Mouse (Mus musculus) CD4-positive helper T cell, adult 2 months (primary cell): ENCODE results near the gene Hspg2.
"Not testable (repeated sequence)": the region's sequence is repeated elsewhere in the genome, so short reads cannot be mapped to it uniquely, and the experiment has no call there.

Experiments
- DNase-seq: peaks from one replicate; pipeline ENCODE4 v3.0.0-alpha.2; 2012; ENCODE audit warnings: low read depth, missing footprints, low spot score

Hspg2 gene

GRCm38 (mm10) chr4:137577486-137577885 lies 108.9 kb downstream of the Hspg2 start:
- DNase-seq = peak; percentile 18

GRCm38 (mm10) chr4:137578181-137578845 lies 109.7 kb downstream of the Hspg2 start:
- peak; percentile 16 for DNase-seq

GRCm38 (mm10) chr4:137579789-137580188 lies 111.2 kb downstream of the Hspg2 start:
- DNase-seq = no peak

GRCm38 (mm10) chr4:137580299-137580698 lies 111.7 kb downstream of the Hspg2 start:
- DNase-seq = no peak

GRCm38 (mm10) chr4:137581815-137582214 lies 113.2 kb downstream of the Hspg2 start:
- DNase-seq = peak; percentile 44

GRCm38 (mm10) chr4:137589095-137589494 lies 120.5 kb downstream of the Hspg2 start:
- DNase-seq = not testable (repeated sequence)

- no peak for DNase-seq
Observed at GRCm38 (mm10) chr4:137589586-137589985, 121.0 kb downstream of the Hspg2 start.

- no peak for DNase-seq
Observed at GRCm38 (mm10) chr4:137590961-137591360, 122.4 kb downstream of the Hspg2 start.

GRCm38 (mm10) chr4:137593601-137594495 lies 125.3 kb downstream of the Hspg2 start, which contains the start of gene Usp48:
TSS of gene Usp48 (plus strand) at chr4:137593755.
- DNase-seq = peak; percentile 99

- DNase-seq = peak; percentile 75
Observed at GRCm38 (mm10) chr4:137594496-137595270, 126.1 kb downstream of the Hspg2 start.

- no peak for DNase-seq
Observed at GRCm38 (mm10) chr4:137597098-137597630, 128.6 kb downstream of the Hspg2 start.

GRCm38 (mm10) chr4:137598577-137598976 lies 130.0 kb downstream of the Hspg2 start:
- DNase-seq = no peak

- peak; percentile 53 for DNase-seq
Observed at GRCm38 (mm10) chr4:137603449-137604171, 135.0 kb downstream of the Hspg2 start.

GRCm38 (mm10) chr4:137607023-137607422 lies 138.5 kb downstream of the Hspg2 start:
- no peak for DNase-seq

- DNase-seq = no peak
Observed at GRCm38 (mm10) chr4:137609281-137609680, 140.7 kb downstream of the Hspg2 start.

GRCm38 (mm10) chr4:137609702-137610101 lies 141.1 kb downstream of the Hspg2 start:
- DNase-seq = peak; percentile 85

- DNase-seq = no peak
Observed at GRCm38 (mm10) chr4:137610256-137610655, 141.7 kb downstream of the Hspg2 start.
